Mouse (Mus musculus): ENCODE results near the gene Yars.

- TF ChIP-seq CTCF (IDR thresholded peaks at IDR 0.05 in 2 of 3, conservative IDR thresholded peaks at IDR 0.05 in 1 of 3; ENCODE audit: control insufficient read depth in 1 of 3, insufficient read depth in 1 of 3, low read depth in 2 of 3, low read length in 3 of 3, poor library complexity in 1 of 3, severe bottlenecking in 1 of 3) (no peak), EP300 (IDR thresholded peaks at IDR 0.05; ENCODE audit: low read depth in 1 of 2, low read length in 2 of 2) (no peak), POLR2A (IDR thresholded peaks at IDR 0.05; ENCODE audit: control insufficient read depth in 1 of 2, insufficient read depth in 1 of 2, low read depth in 1 of 2, low read length in 2 of 2, poor library complexity in 1 of 2) (no peak), MEF2A (IDR thresholded peaks at IDR 0.05; ENCODE audit: extremely low read depth, insufficient replicate concordance, low read depth, low read length, poor library complexity, severe bottlenecking) (no peak), UBTF (IDR thresholded peaks at IDR 0.05; ENCODE audit: borderline replicate concordance, insufficient read depth, low read depth, low read length) (no peak), MAX (IDR thresholded peaks at IDR 0.05; ENCODE audit: low read length) (no peak), MAFK (IDR thresholded peaks at IDR 0.05; ENCODE audit: borderline replicate concordance, low read depth, low read length) (no peak), GATA1 (IDR thresholded peaks at IDR 0.05; ENCODE audit: low read depth, low read length) (no peak), ETS1 (IDR thresholded peaks at IDR 0.05; ENCODE audit: low read depth, low read length) (no peak)
These were observed 44.1 kb upstream of the Yars start for GRCm38 (mm10) chr4:129145411-129145810.

Data from MEL (cell line).